Mouse (Mus musculus) liver, embryonic 15.5 days (tissue): ENCODE results near the gene Ttyh3. TPM values are rescaled to one million over a fixed set of nuclear protein-coding genes. Genes with fewer than 3 reads are reported as not detected.

Source experiments
- ATAC-seq: fragments of 200-750 bp; cut with Nextera tagmentation; 2 replicates; pipeline ENCODE4 v1.8.0; 2017; ENCODE audit warnings: moderate number of reproducible peaks, mild to moderate bottlenecking, moderate library complexity; ENCODE audit not compliant: insufficient read depth
- H3K27ac ChIP-seq: fragments of 300-500 bp; sonication (generic); replicated peaks from 2 replicates; pipeline ENCODE4 v1.5.1; 2015; ENCODE audit warnings: mild to moderate bottlenecking, inconsistent platforms
- H3K27me3 ChIP-seq: fragments of 300-500 bp; sonication (generic); 2 replicates; pipeline ENCODE4 v1.6.1; 2015; ENCODE audit warnings: mild to moderate bottlenecking, inconsistent platforms
- H3K36me3 ChIP-seq: fragments of 300-500 bp; sonication (generic); replicated peaks from 2 replicates; pipeline ENCODE4 v1.6.1; 2015; ENCODE audit warnings: moderate library complexity, mild to moderate bottlenecking, inconsistent platforms
- H3K4me1 ChIP-seq: fragments of 300-500 bp; sonication (generic); replicated peaks from 2 replicates; pipeline ENCODE4 v1.6.1; 2015; ENCODE audit warnings: inconsistent platforms
- H3K4me2 ChIP-seq: fragments of 300-500 bp; sonication (generic); 2 replicates; pipeline ENCODE4 v1.6.1; 2015; ENCODE audit warnings: moderate library complexity, mild to moderate bottlenecking, inconsistent platforms
- H3K4me3 ChIP-seq: fragments of 300-500 bp; sonication (generic); replicated peaks from 2 replicates; pipeline ENCODE4 v1.5.1; 2015; ENCODE audit warnings: mild to moderate bottlenecking, inconsistent platforms
- H3K9ac ChIP-seq: fragments of 300-500 bp; sonication (generic); 2 replicates; pipeline ENCODE4 v1.6.1; 2015; ENCODE audit warnings: moderate library complexity, mild to moderate bottlenecking, inconsistent platforms
- H3K9me3 ChIP-seq: fragments of 300-500 bp; sonication (generic); replicated peaks from 2 replicates; pipeline ENCODE4 v1.6.1; 2016; ENCODE audit warnings: inconsistent platforms
- WGBS: fragments of 180-500 bp; shearing (Covaris S2); methylation state at CpG from one replicate; pipeline ENCODE4 v1.1.7; 2015; ENCODE audit warnings: mixed read lengths; ENCODE audit not compliant: insufficient replicate concordance; 5-methylcytosine and 5-hydroxymethylcytosine counted together
- polyA plus RNA-seq: library from polyadenylated mRNA; unstranded; fragments of >200 nt; fragmentation: Nextera tagmentation; extraction: Ambion mirVana; gene quantifications from 2 replicates; pipeline ENCODE4 v1.2.1, GENCODE M21; 2015

The Ttyh3 gene
- polyA plus RNA-seq, 1 experiment from 2014 or later: 6.7 TPM

DNA sequence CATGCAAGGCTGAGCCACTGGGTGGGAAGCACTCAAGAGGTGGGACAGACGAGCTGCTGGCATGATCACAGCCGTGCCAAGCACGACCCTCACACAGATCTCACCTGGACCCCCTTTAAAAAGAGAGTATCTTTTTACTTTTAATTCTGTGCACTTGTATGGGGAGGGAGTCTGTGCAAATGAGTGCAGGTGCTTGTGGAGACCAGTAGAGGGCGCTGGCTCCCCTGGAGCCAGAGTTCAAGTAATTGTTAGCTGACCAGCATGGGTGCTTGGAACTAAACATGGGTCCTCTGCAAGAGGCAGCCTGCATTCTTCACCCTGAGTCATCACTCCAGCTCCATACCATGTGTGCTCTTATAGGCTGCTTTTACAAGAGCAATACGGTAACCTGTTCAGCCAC is 21.3 kb downstream of the Ttyh3 start:
- no peaks in the 10 kb centered on the region for H3K9me3 ChIP-seq
- no peak overlapping the region for H3K9ac ChIP-seq
- H3K27me3 ChIP-seq: no peaks in the 10 kb centered on the region
- H3K36me3 ChIP-seq: peaks cover 71% of the 10 kb centered on the region
- H3K4me2 ChIP-seq: no peak overlapping the region
- no peaks in the 10 kb centered on the region for H3K4me1 ChIP-seq
- no peak for ATAC-seq
- no peak overlapping the region for H3K27ac ChIP-seq
- no peak overlapping the region for H3K4me3 ChIP-seq
- WGBS: 83% methylated on average over 5 of the region's 5 CpGs

GRCm38 (mm10) chr5:140624961-140625360 is 23.9 kb downstream of the Ttyh3 start:
- ATAC-seq: no peak
- H3K4me2 ChIP-seq: no peak overlapping the region
- whole genome bisulfite sequencing: 83% methylated on average over 13 of the region's 13 CpGs
- H3K27me3 ChIP-seq: no peaks in the 10 kb centered on the region
- H3K36me3 ChIP-seq: peaks cover 56% of the 10 kb centered on the region
- H3K27ac ChIP-seq: no peak overlapping the region
- no peak overlapping the region for H3K4me3 ChIP-seq
- no peak overlapping the region for H3K9ac ChIP-seq
- no peaks in the 10 kb centered on the region for H3K9me3 ChIP-seq
- no peaks in the 10 kb centered on the region; the same call in 1 of the 2 replicates for H3K4me1 ChIP-seq

- 76% methylated on average over 5 of the region's 5 CpGs for WGBS
- H3K4me2 ChIP-seq: no peak overlapping the region
- no peaks in the 10 kb centered on the region for H3K9me3 ChIP-seq
- peaks cover 51% of the 10 kb centered on the region for H3K36me3 ChIP-seq
- H3K9ac ChIP-seq: no peak overlapping the region
- peak; percentile 16; the same call in 1 of the 2 replicates for ATAC-seq
- no peak overlapping the region for H3K27ac ChIP-seq
- no peaks in the 10 kb centered on the region for H3K27me3 ChIP-seq
- no peaks in the 10 kb centered on the region; the same call in 1 of the 2 replicates for H3K4me1 ChIP-seq
- no peak overlapping the region for H3K4me3 ChIP-seq
Observed at GRCm38 (mm10) chr5:140624238-140624637, 24.6 kb downstream of the Ttyh3 start.

- no peak overlapping the region for H3K27ac ChIP-seq
- no peaks in the 10 kb centered on the region; the same call in 1 of the 2 replicates for H3K4me1 ChIP-seq
- H3K9ac ChIP-seq: no peak overlapping the region
- no peak overlapping the region for H3K4me2 ChIP-seq
- no peak for ATAC-seq
- H3K36me3 ChIP-seq: peaks cover 46% of the 10 kb centered on the region
- H3K9me3 ChIP-seq: no peaks in the 10 kb centered on the region
- no peak overlapping the region for H3K4me3 ChIP-seq
- 47% methylated on average over 4 of the region's 4 CpGs for WGBS
- H3K27me3 ChIP-seq: no peaks in the 10 kb centered on the region
Observed at GRCm38 (mm10) chr5:140623791-140624190, 25.0 kb downstream of the Ttyh3 start.

DNA sequence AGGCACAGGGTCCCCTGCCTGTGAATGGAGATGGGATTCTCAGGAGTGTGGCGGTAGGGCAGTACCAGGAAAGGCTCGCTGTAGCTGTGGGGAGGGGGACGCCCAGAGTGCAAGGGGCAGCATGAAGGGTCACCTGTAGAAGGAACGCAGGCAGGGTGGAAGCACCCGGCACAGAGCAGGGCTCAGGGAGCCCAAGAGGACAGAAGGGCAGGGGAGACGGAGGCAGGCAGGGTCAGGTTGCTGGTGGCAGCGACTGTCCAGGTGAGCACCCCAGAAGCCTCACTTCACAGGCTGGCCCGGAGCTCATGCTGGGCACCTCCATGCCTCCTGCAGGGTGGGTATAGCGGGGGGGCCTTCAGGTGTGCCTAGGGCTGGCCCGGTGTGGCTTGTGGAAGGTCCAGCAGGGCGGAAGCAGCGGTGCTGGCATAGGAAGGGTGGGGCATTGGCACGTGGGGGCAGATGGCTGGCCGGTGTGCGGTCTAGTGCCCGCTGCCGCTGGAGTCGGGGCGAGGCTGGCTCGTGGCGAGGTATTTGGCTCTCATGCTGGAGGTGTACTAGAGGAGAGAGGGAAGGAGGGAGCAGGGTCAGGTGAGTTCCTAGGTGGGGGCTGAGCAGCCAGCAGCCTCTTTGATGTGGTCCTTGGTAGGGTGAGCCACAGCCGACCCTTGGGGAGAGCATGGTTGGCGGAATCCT is 25.7 kb downstream of the Ttyh3 start:
- Histone ChIP-seq H3K9me3 (no peaks in the 10 kb centered on the region), H3K9ac (no peak overlapping the region), H3K27me3 (no peaks in the 10 kb centered on the region), H3K4me1 (peaks cover 2% of the 10 kb centered on the region), H3K4me2 (no peak overlapping the region), H3K36me3 (peaks cover 40% of the 10 kb centered on the region), H3K4me3 (no peak overlapping the region), H3K27ac (no peak overlapping the region)
- 84% methylated on average over 23 of the region's 23 CpGs for WGBS
- ATAC-seq: no peak

DNA sequence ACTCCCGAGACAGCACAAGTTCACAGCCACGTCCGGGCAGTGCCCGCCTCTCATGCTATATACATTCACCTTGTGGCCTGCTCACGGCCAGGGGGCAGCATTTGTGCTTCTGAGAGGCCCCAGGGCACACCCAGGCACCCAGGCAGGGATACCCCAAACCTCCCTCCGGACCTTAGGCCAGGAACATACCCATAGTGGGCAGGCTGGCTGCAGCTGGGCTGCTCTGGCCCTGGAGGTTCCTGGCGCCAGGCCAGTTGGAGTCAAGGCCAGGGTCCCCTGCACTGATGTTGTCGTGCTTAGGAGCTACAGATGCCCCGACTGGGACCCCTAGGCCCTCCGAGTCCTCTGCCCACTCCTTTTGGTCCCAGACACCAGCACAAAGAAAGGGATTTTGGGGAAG is 27.3 kb downstream of the Ttyh3 start:
- Histone ChIP-seq H3K27me3 (no peaks in the 10 kb centered on the region), H3K9me3 (no peaks in the 10 kb centered on the region), H3K4me1 (peaks cover 18% of the 10 kb centered on the region), H3K4me3 (no peak overlapping the region), H3K9ac (no peak overlapping the region), H3K27ac (no peak overlapping the region), H3K4me2 (no peak overlapping the region), H3K36me3 (peaks cover 26% of the 10 kb centered on the region)
- no peak for ATAC-seq
- 73% methylated on average over 10 of the region's 10 CpGs for WGBS

- H3K27me3 ChIP-seq: no peaks in the 10 kb centered on the region
- no peak for ATAC-seq
- H3K36me3 ChIP-seq: peaks cover 26% of the 10 kb centered on the region
- no peaks in the 10 kb centered on the region for H3K9me3 ChIP-seq
- H3K9ac ChIP-seq: no peak overlapping the region
- no peak overlapping the region for H3K4me2 ChIP-seq
- no peak overlapping the region for H3K27ac ChIP-seq
- H3K4me1 ChIP-seq: peaks cover 23% of the 10 kb centered on the region
- 61% methylated on average over 9 of the region's 9 CpGs for WGBS
- no peak overlapping the region for H3K4me3 ChIP-seq
Observed at GRCm38 (mm10) chr5:140621092-140621491, 27.7 kb downstream of the Ttyh3 start.

GRCm38 (mm10) chr5:140619895-140620736 is 28.7 kb downstream of the Ttyh3 start:
- no peak overlapping the region for H3K4me2 ChIP-seq
- peaks cover 22% of the 10 kb centered on the region; the same call in 1 of the 2 replicates for H3K36me3 ChIP-seq
- H3K9me3 ChIP-seq: no peaks in the 10 kb centered on the region
- ATAC-seq: no peak
- no peak overlapping the region for H3K9ac ChIP-seq
- H3K27ac ChIP-seq: no peak overlapping the region
- 37% methylated on average over 7 of the region's 7 CpGs for WGBS
- H3K27me3 ChIP-seq: no peaks in the 10 kb centered on the region
- H3K4me1 ChIP-seq: peaks cover 31% of the 10 kb centered on the region
- H3K4me3 ChIP-seq: no peak overlapping the region

DNA sequence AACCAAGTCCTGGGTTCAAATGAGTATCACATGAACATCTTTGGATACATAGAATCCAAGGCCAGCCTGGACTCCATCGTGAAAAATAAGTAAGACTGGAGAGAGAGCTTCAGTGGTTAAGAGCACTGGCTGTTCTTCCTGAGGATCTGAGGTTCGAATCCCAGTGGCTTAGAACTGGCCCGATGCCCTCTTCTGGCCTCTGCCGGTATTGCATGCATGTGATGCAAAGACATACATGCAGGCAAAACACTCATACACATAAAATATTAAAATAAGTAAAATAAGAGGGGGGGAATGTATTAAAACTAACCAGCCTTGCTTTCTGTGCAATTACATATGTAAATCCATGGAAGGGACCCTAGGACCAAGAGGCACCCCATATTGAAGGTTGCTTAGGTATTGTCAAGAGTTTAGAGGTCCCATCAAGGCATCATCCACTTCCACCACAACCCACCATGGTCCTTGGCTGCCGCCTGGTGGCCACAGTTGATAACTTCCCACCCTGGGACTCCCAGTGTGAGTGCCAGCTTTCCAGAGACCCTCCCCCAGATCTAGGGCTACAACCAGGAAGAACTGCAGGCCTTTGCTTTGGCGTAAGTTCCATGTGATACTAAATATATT is 29.6 kb downstream of the Ttyh3 start:
- 7% methylated on average over 6 of the region's 6 CpGs for WGBS
- Histone ChIP-seq H3K9me3 (no peaks in the 10 kb centered on the region), H3K4me1 (peaks cover 40% of the 10 kb centered on the region), H3K4me2 (no peak overlapping the region), H3K4me3 (no peak overlapping the region), H3K27ac (no peak overlapping the region), H3K27me3 (no peaks in the 10 kb centered on the region), H3K36me3 (peaks cover 22% of the 10 kb centered on the region), H3K9ac (no peak overlapping the region)
- no peak for ATAC-seq

- Histone ChIP-seq H3K27me3 (peaks cover under 1% of the 10 kb centered on the region; the same call in 1 of the 2 replicates), H3K4me1 (peaks cover 55% of the 10 kb centered on the region), H3K9ac (no peak overlapping the region), H3K9me3 (no peaks in the 10 kb centered on the region), H3K4me3 (no peak overlapping the region), H3K36me3 (peaks cover 30% of the 10 kb centered on the region), H3K27ac (peak overlapping the region; percentile 73), H3K4me2 (no peak overlapping the region)
- WGBS: 23% methylated on average over 5 of the region's 5 CpGs
- ATAC-seq: peak; percentile 32; the same call in 1 of the 2 replicates
Observed at GRCm38 (mm10) chr5:140617714-140618113, 31.1 kb downstream of the Ttyh3 start.

DNA sequence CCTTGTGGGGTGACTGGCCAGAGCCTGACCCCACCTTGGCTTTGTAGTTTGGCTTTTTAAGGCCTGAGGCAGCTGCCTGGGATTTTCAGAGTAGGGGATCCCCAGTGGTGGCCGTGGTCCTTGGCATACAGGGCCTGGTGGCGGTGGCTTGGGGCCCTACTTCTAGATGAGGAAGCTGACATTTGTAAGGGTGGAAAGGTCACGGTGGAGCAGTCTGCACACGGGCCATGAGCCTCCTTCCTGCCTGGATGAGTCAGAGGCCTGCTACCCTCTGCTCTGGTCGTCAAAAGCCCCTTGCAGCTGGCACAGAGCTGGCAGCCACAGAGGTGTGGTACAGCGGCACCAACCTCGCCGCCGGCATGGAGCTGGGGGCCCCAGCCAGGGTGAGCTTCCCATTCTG is 32.1 kb downstream of the Ttyh3 start:
- WGBS: 30% methylated on average over 9 of the region's 9 CpGs
- Histone ChIP-seq H3K9ac (no peak overlapping the region; the same call in 1 of the 2 replicates), H3K4me3 (no peak overlapping the region), H3K36me3 (peaks cover 41% of the 10 kb centered on the region), H3K27me3 (peaks cover 9% of the 10 kb centered on the region; the same call in 1 of the 2 replicates), H3K4me1 (peaks cover 65% of the 10 kb centered on the region), H3K4me2 (no peak overlapping the region), H3K27ac (peak overlapping the region; percentile 73), H3K9me3 (no peaks in the 10 kb centered on the region)
- no peak for ATAC-seq
